Mouse (Mus musculus): ENCODE measurements around the gene Lrrc47. TPM values are rescaled to one million over a fixed set of nuclear protein-coding genes. Genes with fewer than 3 reads are reported as not detected.
A peak's percentile ranks its signal among the peaks of the same experiment; 100 is the strongest.

The Lrrc47 gene
- polyA plus RNA-seq (2016; fragmentation: Nextera tagmentation; extraction: Ambion mirVana): 36.0 and 38.6 TPM in 2 replicates

- H3K4me2 ChIP-seq: peak within 1 kb of the TSS; percentile 94
- peaks cover 44% of the 10 kb centered on the region for H3K36me3 ChIP-seq
- ATAC-seq: peak; percentile 91
- peak within 1 kb of the TSS; percentile 94 for H3K9ac ChIP-seq
- peak within 1 kb of the TSS; percentile 86 for H3K27ac ChIP-seq
- no peaks in the 10 kb centered on the region for H3K9me3 ChIP-seq (replicated peaks)
- WGBS (ENCODE audit: insufficient replicate concordance): 0% methylated on average over 40 of the region's 59 CpGs
- peaks cover 41% of the 10 kb centered on the region for H3K4me1 ChIP-seq
- H3K27me3 ChIP-seq (replicated peaks): no peaks in the 10 kb centered on the region
- H3K4me3 ChIP-seq: peak within 1 kb of the TSS; percentile 100
Measured at GRCm38 (mm10) chr4:154011646-154012089, at the start of gene Lrrc47. TSS of gene Lrrc47 (plus strand) at chr4:154011731.

DNA sequence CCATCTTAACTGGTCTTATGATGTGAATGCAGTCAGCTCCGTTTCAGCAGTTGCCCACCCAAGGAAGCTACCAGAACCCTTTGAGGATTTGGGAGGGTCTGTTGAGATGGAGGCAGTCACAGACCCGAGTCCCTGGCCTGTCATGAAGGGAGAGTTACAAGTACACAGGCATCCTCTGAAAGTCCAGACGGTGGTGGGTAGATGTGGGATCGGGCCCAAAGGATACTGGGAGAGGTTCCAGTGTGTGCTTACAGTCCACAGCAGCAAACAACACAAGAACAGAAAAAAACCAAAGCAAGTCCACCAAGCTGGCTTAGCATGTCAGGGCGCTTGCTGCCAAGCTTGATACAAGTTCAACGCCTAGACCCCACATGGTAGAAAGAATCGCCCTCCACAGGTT is 48.9 kb upstream of the Lrrc47 start:
- Histone ChIP-seq H3K4me2 (no peak overlapping the region), H3K4me3 (no peak overlapping the region), H3K36me3 (peaks cover 83% of the 10 kb centered on the region), H3K27ac (no peak overlapping the region), H3K9ac (no peak overlapping the region), H3K4me1 (peaks cover 18% of the 10 kb centered on the region), H3K27me3 (replicated peaks) (no peaks in the 10 kb centered on the region), H3K9me3 (replicated peaks) (no peaks in the 10 kb centered on the region)
- no peak for ATAC-seq
- 76% methylated on average over 7 of the region's 7 CpGs for WGBS (ENCODE audit: insufficient replicate concordance)

GRCm38 (mm10) chr4:153966651-153967050 is 44.9 kb upstream of the Lrrc47 start:
- Histone ChIP-seq H3K9ac (no peak overlapping the region), H3K4me1 (no peaks in the 10 kb centered on the region), H3K27ac (no peak overlapping the region), H3K36me3 (peaks cover 96% of the 10 kb centered on the region), H3K9me3 (replicated peaks) (no peaks in the 10 kb centered on the region), H3K4me2 (no peak overlapping the region), H3K4me3 (no peak overlapping the region), H3K27me3 (replicated peaks) (no peaks in the 10 kb centered on the region)
- ATAC-seq: no peak
- 67% methylated on average over 5 of the region's 5 CpGs for WGBS (ENCODE audit: insufficient replicate concordance)

GRCm38 (mm10) chr4:153967556-153967955 is 44.0 kb upstream of the Lrrc47 start:
- WGBS (ENCODE audit: insufficient replicate concordance): 78% methylated on average over 2 of the region's 2 CpGs
- ATAC-seq: no peak

DNA sequence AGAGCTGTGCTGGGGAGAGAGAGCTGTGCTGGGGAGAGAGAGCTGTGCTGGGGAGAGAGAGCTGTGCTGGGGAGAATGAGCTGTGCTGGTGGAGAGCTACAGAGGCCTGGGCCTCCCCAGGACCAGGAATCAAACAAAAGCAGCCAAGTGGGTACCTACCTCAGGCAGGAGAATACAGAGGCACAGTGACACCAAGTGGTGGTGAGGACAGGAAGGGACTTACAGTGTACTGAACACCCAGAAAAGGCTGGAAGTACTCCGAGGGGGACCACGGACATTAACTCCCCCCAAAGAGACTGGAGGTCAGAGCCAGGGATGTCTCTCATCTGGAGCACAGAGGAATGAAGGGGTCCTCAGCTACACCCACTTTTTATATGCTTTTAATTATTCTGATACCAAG is 43.5 kb upstream of the Lrrc47 start:
- no peak overlapping the region for H3K9ac ChIP-seq
- no peak overlapping the region for H3K4me2 ChIP-seq
- ATAC-seq: no peak
- H3K27ac ChIP-seq: no peak overlapping the region
- no peak overlapping the region for H3K4me3 ChIP-seq
- H3K4me1 ChIP-seq: peaks cover 2% of the 10 kb centered on the region; the same call in 1 of the 2 replicates
- 68% methylated on average over 2 of the region's 2 CpGs for WGBS (ENCODE audit: insufficient replicate concordance)
- H3K27me3 ChIP-seq (replicated peaks): no peaks in the 10 kb centered on the region
- H3K9me3 ChIP-seq (replicated peaks): no peaks in the 10 kb centered on the region
- H3K36me3 ChIP-seq: peaks cover 90% of the 10 kb centered on the region

More at GRCm38 (mm10) chr4:153967556-153967955, 44.0 kb upstream of the Lrrc47 start:
- Histone ChIP-seq H3K9me3 (replicated peaks) (no peaks in the 10 kb centered on the region), H3K4me3 (no peak overlapping the region), H3K36me3 (peaks cover 94% of the 10 kb centered on the region), H3K4me1 (no peaks in the 10 kb centered on the region), H3K4me2 (no peak overlapping the region), H3K27ac (no peak overlapping the region), H3K9ac (no peak overlapping the region), H3K27me3 (replicated peaks) (no peaks in the 10 kb centered on the region)

DNA sequence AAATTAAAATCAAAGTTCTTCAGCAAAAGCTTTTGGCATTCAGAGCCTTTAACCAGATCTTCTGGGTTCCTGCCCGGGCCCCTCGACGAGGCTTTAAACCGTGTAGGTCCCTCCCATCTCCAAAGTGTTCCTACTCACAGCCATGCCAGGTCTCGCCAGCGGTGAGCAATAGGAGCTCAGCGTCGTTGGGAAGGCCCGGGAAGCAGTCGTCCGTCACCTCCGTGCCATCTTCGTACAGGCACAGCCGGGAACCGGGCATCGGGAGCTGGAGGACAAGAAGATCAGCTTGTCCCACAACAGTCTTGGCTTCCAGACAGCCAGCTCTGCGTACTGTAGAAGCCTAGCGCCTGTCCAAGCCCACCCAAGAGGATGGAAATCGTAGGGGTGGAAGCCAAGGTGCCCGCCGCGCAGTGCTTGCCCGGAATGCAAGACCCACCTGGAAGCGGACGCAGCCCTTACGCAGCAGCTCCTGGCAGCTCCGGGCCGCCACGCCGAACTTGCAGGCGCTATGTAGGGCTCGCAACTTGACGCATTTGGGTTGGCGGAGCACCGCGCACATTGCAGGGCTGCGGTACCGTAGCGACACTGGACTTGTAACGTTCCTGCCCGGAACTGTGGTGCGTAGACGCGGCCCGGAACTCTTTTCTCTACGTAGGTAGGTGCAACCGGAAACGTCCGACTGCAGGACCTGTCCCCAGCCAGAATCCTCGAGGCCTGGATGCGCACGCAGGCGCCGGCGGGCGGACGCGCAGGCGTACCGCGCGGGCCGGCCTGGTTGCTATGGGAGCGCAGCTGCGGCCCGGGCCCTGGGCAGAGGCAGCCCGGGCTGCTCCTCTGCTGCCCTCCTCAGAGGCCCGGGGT is 36.9 kb upstream of the Lrrc47 start, which contains the start of the genes Dffb and Cep104:
Dffb (minus strand) TSS at position 696 of the 861 bp plus-strand sequence.
Cep104 (plus strand) TSS at position 764 of the 861 bp plus-strand sequence.
- 2% methylated on average over 68 of the region's 68 CpGs for WGBS (ENCODE audit: insufficient replicate concordance)
- peak within 1 kb of the TSS; percentile 67 for H3K27ac ChIP-seq
- ATAC-seq: peak; percentile 96
- no peaks in the 10 kb centered on the region for H3K9me3 ChIP-seq (replicated peaks)
- peaks cover 38% of the 10 kb centered on the region for H3K36me3 ChIP-seq
- H3K9ac ChIP-seq: peak within 1 kb of the TSS; percentile 90
- H3K4me3 ChIP-seq: peak within 1 kb of the TSS; percentile 83
- no peaks in the 10 kb centered on the region for H3K27me3 ChIP-seq (replicated peaks)
- H3K4me1 ChIP-seq: peaks cover 40% of the 10 kb centered on the region
- H3K4me2 ChIP-seq: peak within 1 kb of the TSS; percentile 95

- H3K9ac ChIP-seq: peak overlapping the region; percentile 90
- H3K4me1 ChIP-seq: peaks cover 40% of the 10 kb centered on the region
- ATAC-seq: peak; percentile 79
- H3K4me3 ChIP-seq: peak overlapping the region; percentile 83
- H3K9me3 ChIP-seq (replicated peaks): no peaks in the 10 kb centered on the region
- H3K27ac ChIP-seq: peak overlapping the region; percentile 67; the same call in 1 of the 2 replicates
- H3K36me3 ChIP-seq: peaks cover 38% of the 10 kb centered on the region
- no peaks in the 10 kb centered on the region for H3K27me3 ChIP-seq (replicated peaks)
- H3K4me2 ChIP-seq: peak overlapping the region; percentile 95
- under 1% methylated on average over 33 of the region's 33 CpGs for WGBS (ENCODE audit: insufficient replicate concordance)
Measured at GRCm38 (mm10) chr4:153975292-153975662, 36.3 kb upstream of the Lrrc47 start.

- Histone ChIP-seq H3K4me1 (peaks cover 40% of the 10 kb centered on the region), H3K27ac (peak overlapping the region; percentile 67; the same call in 1 of the 2 replicates), H3K9me3 (replicated peaks) (no peaks in the 10 kb centered on the region), H3K27me3 (replicated peaks) (no peaks in the 10 kb centered on the region), H3K4me2 (peak overlapping the region; percentile 95), H3K9ac (peak overlapping the region; percentile 90), H3K4me3 (peak overlapping the region; percentile 83), H3K36me3 (peaks cover 38% of the 10 kb centered on the region)
- WGBS (ENCODE audit: insufficient replicate concordance): 31% methylated on average over 6 of the region's 6 CpGs
- no peak for ATAC-seq
Measured at GRCm38 (mm10) chr4:153975768-153976167, 35.8 kb upstream of the Lrrc47 start.

GRCm38 (mm10) chr4:153979243-153979642 is 32.3 kb upstream of the Lrrc47 start:
- no peak overlapping the region for H3K9ac ChIP-seq
- ATAC-seq: no peak
- no peak overlapping the region for H3K4me3 ChIP-seq
- no peaks in the 10 kb centered on the region for H3K27me3 ChIP-seq (replicated peaks)
- H3K9me3 ChIP-seq (replicated peaks): no peaks in the 10 kb centered on the region
- WGBS (ENCODE audit: insufficient replicate concordance): 83% methylated on average over 10 of the region's 10 CpGs
- peaks cover 25% of the 10 kb centered on the region for H3K4me1 ChIP-seq
- H3K36me3 ChIP-seq: peaks cover 55% of the 10 kb centered on the region
- H3K4me2 ChIP-seq: no peak overlapping the region
- no peak overlapping the region for H3K27ac ChIP-seq

- WGBS (ENCODE audit: insufficient replicate concordance): 83% methylated on average over 11 of the region's 11 CpGs
- no peak overlapping the region for H3K4me3 ChIP-seq
- no peak overlapping the region for H3K4me2 ChIP-seq
- H3K27me3 ChIP-seq (replicated peaks): no peaks in the 10 kb centered on the region
- no peak overlapping the region for H3K27ac ChIP-seq
- H3K4me1 ChIP-seq: peaks cover 21% of the 10 kb centered on the region
- H3K36me3 ChIP-seq: peaks cover 67% of the 10 kb centered on the region
- H3K9me3 ChIP-seq (replicated peaks): no peaks in the 10 kb centered on the region
- no peak for ATAC-seq
- no peak overlapping the region for H3K9ac ChIP-seq
Measured at GRCm38 (mm10) chr4:153980470-153980869, 31.1 kb upstream of the Lrrc47 start.

DNA sequence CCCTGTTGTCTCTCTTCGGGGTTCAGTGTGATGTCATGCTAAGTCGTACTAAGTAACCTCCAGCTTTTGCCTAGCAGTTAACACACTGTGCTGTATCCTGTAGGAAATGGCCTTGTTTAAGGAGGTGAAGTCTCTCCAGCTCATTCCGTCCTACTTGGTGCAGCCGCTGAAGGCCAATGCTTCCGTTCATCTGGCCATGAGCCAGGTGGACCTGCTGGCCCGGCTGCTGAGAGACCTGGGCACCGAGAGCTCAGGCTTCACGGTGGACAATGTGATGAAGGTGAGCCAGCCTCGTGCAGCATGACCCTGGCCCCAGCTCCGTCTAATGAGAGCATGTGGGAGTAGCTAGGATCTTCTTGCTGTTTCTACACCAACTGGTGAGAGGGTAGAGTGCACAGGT is 18.8 kb upstream of the Lrrc47 start:
- Histone ChIP-seq H3K36me3 (peaks cover 100% of the 10 kb centered on the region), H3K27ac (no peak overlapping the region), H3K4me1 (no peaks in the 10 kb centered on the region), H3K9me3 (replicated peaks) (no peaks in the 10 kb centered on the region), H3K9ac (no peak overlapping the region), H3K4me3 (no peak overlapping the region), H3K4me2 (no peak overlapping the region), H3K27me3 (replicated peaks) (no peaks in the 10 kb centered on the region)
- 83% methylated on average over 10 of the region's 10 CpGs for WGBS (ENCODE audit: insufficient replicate concordance)
- no peak for ATAC-seq

- no peak overlapping the region for H3K9ac ChIP-seq
- 74% methylated on average over 8 of the region's 8 CpGs for WGBS (ENCODE audit: insufficient replicate concordance)
- peaks cover 100% of the 10 kb centered on the region for H3K36me3 ChIP-seq
- ATAC-seq: no peak
- no peak overlapping the region for H3K4me3 ChIP-seq
- no peaks in the 10 kb centered on the region for H3K27me3 ChIP-seq (replicated peaks)
- no peaks in the 10 kb centered on the region for H3K9me3 ChIP-seq (replicated peaks)
- no peak overlapping the region for H3K4me2 ChIP-seq
- H3K4me1 ChIP-seq: no peaks in the 10 kb centered on the region
- no peak overlapping the region for H3K27ac ChIP-seq
Measured at GRCm38 (mm10) chr4:153993505-153993904, 18.0 kb upstream of the Lrrc47 start.
